Mouse (Mus musculus) right cerebral cortex, adult 18-20 months (tissue): ENCODE measurements around the gene Tbx2.
A peak's percentile ranks its signal among the peaks of the same experiment; 100 is the strongest.

Experiments used
- DNase-seq: peaks from one replicate; pipeline ENCODE4 v3.0.0; 2022; ENCODE audit warnings: mixed read lengths

The Tbx2 gene

DNA sequence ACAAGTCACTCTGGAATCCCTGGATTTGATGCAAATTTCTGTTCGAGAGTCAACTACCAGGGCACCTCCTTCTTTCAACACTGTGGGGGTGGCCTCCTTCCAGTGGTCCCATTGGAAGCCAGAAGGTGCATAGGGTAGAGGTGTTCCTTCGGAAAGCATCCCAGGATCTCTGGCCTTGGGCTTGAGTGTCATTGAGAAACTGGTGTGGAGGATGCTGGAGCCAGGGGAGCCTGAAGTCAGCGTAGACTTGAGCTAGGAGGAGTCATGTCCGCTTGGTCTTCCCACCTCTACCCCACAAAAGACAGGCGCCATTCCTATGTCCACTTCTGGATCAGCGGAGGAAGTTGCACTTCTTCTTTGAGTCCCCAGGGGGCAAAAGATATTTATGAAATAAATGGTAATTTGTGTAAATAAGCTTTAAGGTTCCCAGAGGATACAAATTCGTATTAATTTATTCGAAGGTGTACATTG is 8.9 kb downstream of the Tbx2 start:
- no peak for DNase-seq

DNA sequence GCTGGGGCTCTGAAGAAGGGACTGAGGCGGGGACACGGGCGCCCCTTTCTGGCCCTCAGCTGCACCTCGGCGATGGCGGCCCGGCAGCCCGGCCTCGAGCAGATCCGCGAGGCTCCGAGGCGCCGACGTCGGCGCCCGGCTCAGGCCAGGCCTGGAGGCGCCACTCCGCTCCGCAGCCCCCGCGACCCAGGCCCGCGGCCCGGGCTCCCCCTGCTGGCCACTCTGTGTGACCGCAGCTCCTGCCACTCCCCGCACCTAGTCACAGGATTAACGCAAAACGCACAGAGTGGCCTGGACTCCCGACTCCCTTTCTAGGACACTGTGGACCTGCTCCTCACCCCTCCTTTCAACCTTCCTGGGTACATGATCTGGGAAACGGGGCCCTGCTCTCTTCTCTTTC is 9.6 kb downstream of the Tbx2 start:
- no peak for DNase-seq

DNA sequence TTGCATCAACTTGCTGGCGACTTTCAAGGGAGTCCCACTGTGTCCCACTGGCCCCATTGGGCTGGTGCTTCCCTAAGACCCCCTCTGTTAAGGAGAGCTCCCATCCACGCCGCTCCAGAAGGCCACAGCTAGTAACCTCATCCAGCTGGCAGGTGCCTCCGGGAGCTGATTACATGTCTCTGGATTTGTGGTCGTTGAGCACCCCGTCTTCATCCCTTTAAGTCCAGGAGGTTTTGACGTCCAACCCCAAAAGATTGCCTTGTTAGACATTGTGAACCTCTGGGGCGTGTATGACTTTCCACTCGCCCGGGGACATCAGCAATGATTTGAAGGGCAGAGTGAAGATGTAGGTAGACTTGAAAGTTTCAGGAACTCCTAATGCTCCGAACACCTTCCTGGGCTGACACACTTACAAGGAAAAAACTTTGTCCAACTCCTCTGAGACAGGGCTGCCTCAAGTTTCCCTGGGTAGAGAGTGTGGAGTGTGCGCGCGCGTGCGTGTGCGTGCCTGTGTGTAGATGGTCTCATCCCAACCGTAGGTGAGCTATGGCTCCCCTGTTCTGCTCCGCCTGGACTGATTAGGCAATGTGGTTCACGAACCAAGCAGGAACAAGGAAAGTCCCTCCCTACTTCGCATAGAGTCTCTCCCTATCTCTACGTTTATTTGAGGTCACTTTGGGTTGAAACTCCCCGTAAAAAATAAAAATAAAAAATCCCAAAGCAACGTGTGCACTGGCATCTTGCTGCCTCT is 10.4 kb downstream of the Tbx2 start:
- DNase-seq: no peak

GRCm38 (mm10) chr11:85843347-85843692 is 11.0 kb downstream of the Tbx2 start:
- no peak for DNase-seq

DNA sequence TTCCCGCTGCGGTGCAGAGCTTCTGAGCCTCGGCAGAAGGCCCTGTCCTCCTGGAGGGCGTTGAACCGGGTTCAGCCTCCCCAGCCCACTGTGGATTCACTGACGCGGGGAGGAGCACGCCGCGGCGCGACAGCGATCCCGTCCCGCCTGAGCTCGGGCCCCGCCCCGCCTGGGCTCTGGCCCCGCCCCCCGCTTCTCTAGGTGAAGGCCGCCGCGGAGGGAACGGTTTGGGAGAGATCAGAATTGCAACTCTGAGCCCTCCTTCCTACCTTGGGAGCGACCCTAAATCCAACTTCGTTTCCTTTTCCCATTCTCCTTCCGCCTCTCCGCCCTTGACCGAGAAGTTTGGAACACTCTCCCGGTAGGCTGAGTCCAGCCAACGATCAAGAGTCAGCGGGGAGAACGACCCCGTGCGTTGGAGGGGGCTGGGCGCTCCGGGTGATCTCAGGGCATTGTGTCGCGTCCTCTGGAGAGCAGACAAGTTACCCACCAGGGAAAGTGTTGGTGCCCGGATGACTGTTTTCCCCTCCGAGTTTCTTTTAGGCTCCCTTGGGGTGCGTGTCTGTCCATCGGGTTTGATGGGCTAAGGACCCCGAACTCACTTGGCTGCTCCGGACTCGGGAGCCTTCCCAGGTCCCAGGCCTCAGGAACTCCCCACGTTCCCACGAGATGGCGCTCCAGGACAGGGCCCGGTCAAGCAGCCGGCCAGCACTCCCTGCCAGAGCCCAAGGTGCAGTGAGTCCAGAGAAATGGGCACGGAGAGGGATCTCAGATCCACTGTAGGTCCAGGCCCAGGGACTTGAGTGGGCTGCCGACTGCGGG is 12.0 kb downstream of the Tbx2 start:
- DNase-seq: peak; percentile 66

- no peak for DNase-seq
These were observed 12.6 kb downstream of the Tbx2 start for GRCm38 (mm10) chr11:85844971-85845370.

- no peak for DNase-seq
These were observed 13.6 kb downstream of the Tbx2 start for GRCm38 (mm10) chr11:85845921-85846320.

DNA sequence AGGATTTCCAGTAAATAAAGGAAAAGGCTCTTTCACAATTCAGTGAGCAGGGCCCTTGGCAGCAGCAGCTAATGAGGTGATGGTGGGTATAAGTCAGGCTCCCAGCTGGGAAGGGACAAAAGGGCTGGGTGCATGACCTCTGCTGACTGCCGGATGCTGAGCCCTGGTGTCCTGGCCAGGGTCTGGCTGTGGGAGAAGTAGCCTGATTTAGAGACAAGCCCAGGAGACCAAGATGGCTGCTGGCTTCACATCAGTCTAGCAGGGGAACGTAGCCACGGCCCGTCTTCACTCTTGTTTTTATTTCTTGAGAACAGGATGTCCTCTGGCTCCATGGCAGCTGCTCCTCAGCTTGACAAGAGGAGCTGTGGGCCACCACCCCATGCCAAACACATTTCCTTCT is 14.2 kb downstream of the Tbx2 start:
- DNase-seq: no peak

- DNase-seq: peak; percentile 46
These were observed 16.7 kb downstream of the Tbx2 start for GRCm38 (mm10) chr11:85849037-85849436.

- no peak for DNase-seq
These were observed 17.9 kb downstream of the Tbx2 start, which contains the start of gene Gm11444 for GRCm38 (mm10) chr11:85850233-85850632. Gene Gm11444 (minus strand): TSS chr11:85850333.

GRCm38 (mm10) chr11:85850758-85851157 is 18.4 kb downstream of the Tbx2 start:
- DNase-seq: no peak

DNA sequence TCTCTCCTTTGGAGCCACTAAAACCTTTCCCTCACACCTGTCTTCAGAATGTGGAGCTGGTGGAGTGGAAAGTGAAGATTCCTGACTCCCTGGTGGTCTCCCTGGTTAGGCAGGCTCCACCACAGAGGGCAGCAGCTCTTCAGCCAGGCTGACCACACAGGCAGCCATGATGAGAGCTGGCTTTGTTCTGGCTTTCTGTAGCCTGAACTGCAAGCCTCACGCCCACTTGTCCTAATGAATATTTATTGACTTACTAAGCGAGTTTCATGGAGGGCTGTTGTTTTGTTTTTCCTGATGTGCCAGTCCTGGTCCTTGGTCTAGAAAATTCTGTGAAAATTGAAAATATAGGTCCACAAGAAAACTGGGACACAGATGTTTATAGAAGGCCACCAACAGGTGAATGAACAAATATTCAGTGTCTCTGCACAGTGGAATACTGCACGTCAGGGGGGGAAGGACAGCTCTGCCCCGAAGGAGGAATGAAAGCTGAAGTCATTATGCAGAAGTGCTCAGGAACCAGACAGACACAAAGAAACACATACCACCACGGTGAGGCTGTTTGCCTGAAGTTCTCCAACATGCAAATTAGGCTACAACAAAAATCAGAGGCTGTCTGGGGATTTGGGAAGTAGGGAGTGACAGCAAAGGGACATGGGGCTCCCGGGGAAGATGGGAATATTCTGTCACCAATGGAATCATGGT is 25.8 kb downstream of the Tbx2 start:
- no peak for DNase-seq

GRCm38 (mm10) chr11:85864363-85864762 is 32.0 kb downstream of the Tbx2 start:
- DNase-seq: no peak

DNA sequence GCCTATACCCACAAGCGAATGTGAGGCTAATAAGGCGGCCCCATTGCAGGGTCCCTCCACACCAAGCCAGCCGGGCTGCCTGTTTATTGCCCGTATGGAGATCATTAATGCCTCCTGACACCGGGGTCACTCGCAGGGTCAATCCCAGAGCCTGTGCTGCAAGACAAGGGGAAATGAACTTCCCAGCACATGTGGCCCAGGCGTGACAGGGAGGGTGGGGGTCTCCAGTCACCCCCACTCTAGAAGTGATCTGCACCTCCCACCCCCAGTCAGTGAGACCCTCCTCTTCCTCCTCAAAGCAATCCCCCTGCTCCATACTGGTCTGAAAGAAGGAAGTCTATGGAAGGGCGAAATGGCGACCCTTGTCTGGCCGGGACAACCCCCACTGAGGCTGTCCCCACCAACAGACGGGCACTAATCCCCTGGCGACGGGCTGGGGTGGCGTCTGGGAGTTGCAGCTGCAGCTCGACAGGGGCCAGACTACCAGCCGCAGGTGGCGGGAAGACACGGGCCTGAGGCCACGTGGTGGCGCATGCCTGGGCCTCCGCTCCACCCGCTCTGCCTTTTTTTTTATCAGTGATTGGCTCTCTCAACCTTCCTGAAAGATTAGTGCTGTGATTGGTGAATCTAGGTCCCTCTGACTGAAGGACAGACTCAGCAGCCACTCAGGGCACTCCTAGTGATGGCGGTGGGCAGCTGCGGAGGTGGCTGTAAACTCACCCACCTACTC is 43.9 kb downstream of the Tbx2 start:
- no peak for DNase-seq

DNA sequence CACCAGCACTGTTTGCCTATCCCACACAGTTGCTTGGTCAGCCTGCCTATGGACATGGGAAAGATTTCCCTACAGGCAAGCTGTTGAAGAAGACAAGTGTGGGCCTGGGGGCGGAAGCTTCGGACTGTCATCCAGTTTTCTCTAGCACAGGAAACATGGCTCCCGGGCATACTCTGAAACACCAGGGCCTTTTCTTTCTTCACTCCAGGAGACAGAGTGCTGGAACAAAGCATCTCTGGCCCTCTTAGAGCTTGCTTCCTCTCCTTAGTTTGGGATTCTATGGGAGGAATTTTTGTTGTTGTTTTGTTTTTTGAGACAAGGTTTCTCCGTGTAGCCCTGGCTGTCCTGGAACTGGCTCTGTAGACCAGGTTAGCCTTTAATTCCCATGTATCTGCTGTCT is 52.1 kb downstream of the Tbx2 start:
- DNase-seq: no peak

DNA sequence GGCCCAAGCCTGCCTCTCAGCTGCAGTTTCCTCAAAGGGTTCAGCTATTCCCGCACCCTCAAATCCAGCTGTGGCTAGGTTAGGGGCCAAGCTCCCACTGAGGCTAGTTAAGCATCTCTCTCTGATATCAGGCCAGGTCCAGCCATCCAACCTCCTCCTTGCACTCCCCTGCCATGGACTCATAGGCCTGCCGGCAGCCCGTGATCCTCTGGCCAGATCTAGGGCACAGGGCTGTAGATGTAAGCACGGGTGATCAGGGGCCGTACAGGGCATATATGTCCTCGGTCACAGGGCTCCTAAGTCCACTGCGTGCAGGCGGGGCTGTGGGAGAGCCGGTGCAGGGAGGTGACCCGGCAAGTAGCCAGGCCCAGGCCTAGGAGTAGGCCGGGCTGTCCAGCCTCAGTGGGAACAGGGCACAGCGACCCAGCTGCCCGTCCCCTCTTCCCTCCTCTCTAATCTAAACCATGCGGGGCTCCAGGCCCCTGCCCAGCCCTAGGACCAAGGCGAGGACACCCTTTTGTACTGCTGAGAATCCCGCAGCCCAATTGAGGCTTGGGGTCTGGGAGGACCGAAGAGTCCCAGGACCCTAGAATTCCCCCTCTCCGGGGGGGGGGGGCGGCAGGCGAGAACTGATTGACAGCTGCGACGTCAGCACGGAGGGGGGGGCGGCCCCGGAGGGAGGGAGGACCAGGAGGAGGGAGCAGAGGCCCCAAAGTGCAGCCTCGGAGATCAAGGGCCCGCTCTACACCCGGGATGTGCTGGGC is 53.5 kb downstream of the Tbx2 start, which contains the start of gene Tbx4:
TSS of gene Tbx4 (plus strand) at position 758 of the 764 bp plus-strand sequence.
- no peak for DNase-seq

DNA sequence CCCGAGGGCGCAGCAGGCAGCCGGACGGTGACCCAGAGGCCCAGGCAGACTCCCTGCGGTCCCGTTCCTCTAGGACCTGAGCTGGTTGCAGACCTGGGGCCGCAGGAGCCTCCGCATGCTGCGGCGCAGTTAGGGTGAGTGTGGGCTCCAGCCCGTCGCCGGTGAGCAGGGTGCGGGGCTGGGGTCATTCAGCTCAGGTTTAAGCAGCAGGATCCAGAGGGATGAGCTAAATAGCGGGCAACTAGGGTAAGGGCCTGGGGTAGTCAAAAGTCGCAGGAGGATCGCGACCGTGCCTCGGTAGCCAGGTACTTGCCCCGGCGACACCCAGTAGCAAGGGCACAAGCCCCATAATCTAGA is 54.1 kb downstream of the Tbx2 start:
- no peak for DNase-seq

DNA sequence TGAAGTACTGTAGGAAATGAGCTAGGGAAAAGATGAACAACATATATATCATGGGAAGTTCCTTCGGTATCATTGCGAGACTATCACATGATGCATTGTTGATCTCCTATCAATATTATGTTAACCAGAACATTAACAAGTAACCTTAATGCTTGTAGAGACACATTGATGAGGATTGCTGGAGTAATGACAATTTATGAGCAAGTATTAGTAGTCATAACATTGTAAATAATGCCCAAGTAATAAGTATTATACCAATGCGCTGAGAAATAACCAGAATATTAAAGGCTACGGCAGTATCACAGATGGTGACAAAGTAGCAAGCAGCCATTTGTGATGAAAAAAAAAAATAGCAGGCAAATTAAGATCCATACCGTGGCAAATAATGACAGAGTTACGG is 54.9 kb downstream of the Tbx2 start:
- DNase-seq: no peak

- no peak for DNase-seq
These were observed 55.6 kb downstream of the Tbx2 start for GRCm38 (mm10) chr11:85887801-85888450.

DNA sequence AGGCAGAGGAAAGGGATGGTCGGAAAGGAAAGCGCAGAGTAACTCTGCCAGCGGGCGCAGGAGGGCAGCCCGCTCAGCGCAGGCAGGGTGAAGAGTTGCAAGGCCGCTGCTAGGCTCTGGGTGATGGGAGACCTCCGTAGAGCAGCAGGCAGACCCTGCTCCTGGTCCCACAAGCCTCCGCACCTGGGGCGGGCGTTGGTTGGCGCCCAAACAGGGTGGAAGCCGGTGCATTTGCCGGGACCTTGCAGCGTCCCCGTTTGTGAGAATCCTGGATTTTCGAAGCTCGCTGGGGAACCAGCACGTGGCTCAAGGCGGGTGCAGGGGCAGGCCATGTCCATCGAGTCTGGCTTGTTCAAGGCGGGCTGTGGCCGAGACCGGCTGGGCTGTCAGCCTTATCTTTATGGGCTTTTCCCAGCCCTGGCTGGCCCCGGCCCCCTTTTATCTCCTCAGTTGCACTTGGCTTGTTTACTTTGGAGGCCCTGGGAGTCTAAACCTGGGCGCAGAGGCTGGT is 56.2 kb downstream of the Tbx2 start:
- no peak for DNase-seq

GRCm38 (mm10) chr11:85889056-85889729 is 56.8 kb downstream of the Tbx2 start:
- DNase-seq: no peak
